Mouse (Mus musculus): Measurements from ENCODE around the gene Abcg8.

Abcg8 gene
- long read RNA-seq, experiment 1: 0 reads
- long read RNA-seq, experiment 2: 0 reads

DNA sequence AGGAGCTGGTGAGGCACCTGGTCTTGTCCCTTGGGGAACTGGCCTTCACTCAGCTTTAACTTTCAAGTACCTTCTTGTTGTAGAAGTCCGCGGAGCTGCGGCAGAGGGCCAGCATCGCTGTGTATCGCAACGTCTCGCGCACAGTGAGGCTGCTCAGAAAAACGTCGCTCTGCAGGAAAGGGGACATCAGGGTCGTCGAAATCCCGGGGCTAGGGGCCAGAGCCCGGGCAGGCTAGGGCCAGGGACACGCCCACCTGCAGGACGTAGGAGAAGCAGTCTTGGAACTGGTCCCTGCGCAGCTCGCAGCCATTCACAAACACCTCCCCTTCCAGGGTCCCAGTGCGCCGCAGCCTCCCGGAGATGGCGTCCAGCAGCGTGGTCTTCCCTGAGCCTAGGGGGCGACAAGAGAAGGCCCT is at the start of gene Abcg8:
Gene Abcg8 (plus strand): TSS at position 352 of the 416 bp plus-strand sequence.
- intact Hi-C loops (cut with DNase I): no loop called here

DNA sequence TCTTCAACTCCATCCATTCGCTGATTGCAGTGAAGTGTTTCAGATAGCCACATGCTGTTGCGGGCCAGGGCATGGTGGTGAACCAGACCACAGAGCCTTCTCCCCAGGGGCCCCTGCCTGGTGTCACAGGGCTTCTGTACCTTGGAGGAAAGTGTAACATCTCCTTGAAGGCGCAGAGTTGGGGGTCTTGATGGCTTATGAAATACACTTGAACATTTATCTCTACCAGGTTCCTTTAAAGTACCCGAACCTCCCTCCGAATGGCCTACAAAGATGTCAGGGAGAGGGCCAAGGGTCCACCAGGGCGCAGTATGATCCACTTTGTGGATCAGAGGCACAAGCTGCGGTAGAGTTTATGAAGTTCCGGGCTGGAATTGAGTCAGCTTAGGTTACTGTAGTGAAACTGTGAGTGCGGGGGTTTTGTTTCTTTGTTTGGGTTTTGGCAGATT is 49.2 kb upstream of the Abcg8 start:
- intact Hi-C loops (cut with DNase I): no loop called here

DNA sequence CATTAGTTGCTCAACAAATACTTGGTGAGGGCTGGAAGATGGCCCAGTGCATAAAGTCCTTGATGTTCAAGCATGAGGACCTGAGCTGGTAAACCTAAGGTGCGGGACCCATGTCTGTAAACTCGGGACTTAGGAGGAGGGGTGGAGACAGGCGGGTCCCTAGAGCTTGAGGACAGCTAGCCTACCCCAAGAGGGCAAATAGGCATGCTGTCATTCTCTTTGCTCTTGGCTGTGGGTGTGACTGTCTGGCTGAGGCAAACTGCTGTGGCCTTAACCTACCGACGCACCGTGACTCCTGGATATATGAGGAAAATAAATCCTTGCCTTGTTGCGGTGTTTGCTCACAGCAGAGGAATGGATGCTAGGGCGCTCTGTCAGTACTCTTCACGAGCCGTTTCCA is 48.4 kb upstream of the Abcg8 start:
- intact Hi-C loops (cut with DNase I): no loop called here

DNA sequence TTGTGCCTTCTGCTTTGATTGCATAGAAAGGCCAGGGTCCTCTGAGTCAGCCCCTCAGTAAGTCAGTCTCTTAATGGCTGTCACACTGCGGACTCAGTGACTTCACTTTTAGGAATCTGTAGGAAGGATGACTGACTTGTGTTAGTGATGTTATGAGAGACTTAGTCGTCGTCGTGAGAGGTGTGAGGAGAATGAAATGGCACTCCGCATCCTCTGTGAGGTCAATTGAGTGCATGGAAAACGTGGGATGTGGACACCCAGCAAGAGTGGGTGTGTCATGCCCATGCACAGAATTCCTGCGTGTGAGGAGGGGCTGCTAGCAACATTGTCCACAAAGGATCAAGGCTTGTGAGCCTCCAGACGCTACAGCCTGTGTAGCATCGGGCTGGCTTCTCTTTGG is 47.5 kb upstream of the Abcg8 start:
- intact Hi-C loops (cut with DNase I): no loop called here

DNA sequence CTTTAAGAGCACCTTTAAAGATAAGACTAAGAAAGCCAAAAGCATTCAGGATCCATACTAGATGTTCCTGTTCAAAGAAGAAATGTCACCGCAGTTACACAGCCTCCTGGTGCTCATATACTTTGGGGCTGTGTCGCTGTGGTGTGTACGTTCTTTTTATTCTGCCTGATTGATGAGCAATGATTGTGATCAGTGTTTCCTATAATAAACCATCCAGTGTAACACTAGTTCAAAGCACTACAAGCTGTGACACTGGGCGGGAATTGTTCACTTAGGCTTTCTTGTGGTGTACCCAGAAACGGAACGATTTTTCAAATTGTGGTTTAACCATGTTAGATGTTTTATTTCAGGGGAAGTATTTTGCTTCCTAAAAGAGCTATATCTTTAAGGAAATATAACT is 44.3 kb upstream of the Abcg8 start:
- intact Hi-C loops (cut with DNase I): no loop called here

DNA sequence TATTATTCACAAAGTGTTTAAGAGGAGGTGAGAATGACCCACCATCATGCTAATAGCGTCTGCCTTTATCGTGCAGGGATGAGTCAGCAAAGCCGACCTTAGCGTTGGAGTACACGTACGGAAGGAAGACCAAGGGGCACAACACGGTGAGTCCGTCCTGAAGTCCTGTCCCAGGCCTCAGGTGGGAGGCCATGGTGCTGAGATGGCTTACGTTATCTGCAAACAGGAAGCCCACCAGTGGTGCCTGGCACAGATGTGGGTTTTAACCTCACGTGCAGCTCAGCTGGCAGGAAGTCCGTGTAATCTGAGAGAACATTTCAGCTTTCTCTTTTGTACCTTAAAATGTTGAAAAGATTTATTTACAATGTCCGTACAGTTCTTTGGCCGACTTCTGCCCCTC is 42.7 kb upstream of the Abcg8 start:
- intact Hi-C loops (cut with DNase I): no loop called here

DNA sequence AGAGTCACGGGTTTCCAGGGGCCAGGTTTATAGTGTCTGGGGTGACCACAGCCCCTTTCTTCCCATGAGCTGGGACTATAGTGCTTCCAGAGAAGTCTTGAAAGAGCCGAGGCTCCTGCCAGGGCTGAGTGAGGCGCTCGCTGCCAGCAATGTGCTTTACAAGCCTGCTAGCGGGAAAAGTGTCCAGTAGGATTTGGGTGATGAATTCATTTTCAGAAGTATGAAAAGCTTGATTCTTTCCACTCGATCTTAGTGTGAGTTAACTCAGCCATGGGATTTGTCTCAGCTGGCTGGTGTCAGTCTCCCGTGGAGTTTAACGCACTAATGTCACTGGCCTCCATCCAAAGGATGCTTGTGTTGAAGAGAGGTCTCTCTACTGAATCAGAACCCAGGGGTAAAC is 39.8 kb upstream of the Abcg8 start:
- intact Hi-C loops (cut with DNase I): no loop called here

DNA sequence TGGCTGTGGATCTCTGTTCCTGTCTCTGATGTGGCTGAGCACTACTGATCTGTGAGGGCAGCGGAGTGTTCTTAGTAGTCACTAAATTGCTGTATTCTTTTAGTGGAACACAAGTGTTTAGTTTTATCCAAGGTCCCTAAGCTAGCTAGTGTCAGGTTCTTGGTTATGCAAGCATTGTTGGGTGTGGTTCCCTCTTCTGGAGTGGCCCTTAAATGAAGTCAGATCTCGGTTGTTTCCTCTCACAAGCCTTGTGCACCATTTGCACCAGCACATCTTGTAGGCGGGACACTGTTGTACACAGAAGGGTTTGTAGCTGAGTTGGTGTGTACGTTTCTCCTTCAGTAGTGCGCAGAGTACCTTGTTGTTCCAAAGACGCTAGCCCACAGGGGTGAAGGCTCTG is 38.1 kb upstream of the Abcg8 start:
- intact Hi-C loops (cut with DNase I): no loop called here

DNA sequence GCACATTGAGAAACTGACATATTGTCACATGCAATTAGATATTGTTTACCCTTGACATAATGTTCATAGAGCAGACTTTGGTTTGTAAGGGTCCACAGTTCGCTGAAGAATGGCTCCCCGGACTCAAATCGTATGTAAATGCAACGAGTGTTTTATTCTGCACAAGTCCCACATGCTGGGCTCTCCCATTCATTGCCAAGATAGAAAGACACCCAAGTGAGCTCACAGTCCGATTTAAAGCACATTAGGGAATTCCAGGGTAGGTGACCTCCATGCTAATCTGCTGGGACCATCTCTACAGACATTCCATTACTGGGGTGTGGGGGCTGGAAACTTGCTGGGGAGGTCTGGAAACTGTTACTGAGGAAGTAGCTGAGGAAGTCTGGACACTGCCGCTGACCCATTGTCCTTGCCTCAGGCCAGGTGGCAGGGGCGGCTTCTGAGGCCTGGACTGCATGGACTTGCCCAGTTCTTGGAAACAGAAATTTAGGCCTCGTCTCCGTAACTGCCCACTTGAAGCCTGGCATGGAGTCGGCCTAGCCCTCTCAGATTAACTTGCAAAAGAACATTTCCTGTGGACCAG is 36.2 kb upstream of the Abcg8 start:
- intact Hi-C loops (cut with DNase I): no loop called here

DNA sequence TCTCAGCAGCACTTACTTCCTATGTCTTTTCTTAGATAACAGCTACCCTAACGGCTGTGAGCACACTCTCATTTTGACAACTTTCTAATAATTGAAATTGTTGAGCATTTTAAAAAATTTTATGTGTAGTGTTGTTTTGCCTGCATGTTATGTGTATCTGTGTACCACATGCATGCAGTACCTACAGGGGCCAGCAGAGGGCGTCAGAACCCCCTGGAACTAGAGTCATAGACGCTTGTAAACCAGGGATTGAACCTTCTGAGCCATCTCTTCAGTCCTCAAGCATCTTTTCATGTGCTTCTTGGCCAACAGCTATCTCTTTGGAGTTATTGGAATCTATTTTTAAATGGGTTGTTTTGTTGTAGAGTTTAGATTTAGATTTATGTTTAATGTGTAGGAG is 34.2 kb upstream of the Abcg8 start:
- intact Hi-C loops (cut with DNase I): no loop called here

DNA sequence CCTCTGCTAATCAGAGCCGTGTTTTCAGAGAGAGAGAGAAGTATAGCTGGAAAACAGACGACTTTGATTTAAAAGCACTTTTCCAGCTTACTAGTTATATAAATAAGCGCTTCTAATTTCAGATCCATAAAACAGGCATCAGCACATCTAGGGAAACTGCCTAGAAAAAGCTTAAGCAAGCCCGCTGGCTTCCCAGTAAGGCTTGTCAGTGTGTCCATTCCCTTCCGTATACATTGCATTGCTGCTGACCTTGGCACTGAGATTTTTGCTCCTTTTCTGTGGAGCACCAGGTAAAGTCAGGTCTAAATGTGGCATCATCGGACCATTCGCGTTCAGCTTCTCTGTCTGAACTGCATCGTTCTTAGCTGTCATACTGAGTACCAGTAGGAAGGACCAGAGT is 33.8 kb upstream of the Abcg8 start:
- intact Hi-C loops (cut with DNase I): no loop called here

DNA sequence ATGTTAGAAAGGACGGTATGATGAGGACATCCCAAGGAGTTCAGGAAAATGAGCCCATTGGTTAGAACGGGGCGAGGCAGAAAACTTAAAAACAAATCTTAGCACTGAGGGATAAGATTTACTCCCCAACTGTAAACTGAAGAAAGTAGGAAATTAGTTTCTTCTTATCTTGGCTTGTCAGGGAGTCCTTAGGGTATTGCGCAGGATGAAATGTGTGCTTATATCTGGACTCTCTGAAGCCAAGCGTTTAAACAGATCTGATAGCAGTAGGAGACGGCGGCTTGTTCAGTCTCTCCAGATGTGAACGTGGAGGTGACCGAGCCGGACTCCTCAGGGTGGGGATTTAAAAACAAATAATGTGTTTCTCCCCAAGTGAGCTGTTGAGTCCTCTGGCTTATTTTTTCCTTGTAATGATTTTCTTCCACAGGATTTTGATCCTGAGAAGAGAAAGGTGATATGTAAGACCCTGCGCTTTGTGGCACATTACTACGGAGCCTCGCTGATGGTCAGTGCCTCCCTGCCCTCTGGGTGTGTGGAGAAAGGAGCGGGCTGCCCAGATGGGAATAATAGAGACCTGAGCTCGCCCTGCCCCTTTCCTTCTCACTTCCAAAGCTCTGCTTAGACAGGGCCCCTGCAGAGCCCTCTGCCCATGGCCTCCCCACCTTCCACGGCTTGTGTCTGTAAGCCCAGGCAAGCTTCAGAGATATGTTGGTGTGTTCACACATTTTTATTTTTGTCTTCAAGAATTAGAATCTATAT is 31.6 kb upstream of the Abcg8 start:
- intact Hi-C loops (cut with DNase I): no loop called here

DNA sequence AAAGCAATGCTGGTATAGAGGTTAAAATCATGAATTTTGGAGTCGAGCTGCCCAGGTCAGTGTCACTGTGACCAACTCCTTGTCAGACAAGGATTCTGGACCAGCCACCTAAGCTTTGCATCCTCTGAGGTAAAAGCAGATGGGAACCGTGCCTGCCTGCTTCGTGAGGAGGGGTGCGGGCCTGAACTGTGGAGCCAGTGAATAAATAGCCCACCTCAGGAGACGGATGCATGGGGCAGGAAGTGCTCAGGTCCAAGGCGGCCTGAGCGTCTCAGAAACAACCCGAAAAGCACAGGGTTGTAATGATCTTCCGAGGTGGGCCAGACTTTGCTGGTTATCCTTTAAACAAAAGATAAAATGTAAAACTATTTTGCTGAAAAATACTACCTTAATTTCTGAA is 31.0 kb upstream of the Abcg8 start:
- intact Hi-C loops (cut with DNase I): no loop called here

DNA sequence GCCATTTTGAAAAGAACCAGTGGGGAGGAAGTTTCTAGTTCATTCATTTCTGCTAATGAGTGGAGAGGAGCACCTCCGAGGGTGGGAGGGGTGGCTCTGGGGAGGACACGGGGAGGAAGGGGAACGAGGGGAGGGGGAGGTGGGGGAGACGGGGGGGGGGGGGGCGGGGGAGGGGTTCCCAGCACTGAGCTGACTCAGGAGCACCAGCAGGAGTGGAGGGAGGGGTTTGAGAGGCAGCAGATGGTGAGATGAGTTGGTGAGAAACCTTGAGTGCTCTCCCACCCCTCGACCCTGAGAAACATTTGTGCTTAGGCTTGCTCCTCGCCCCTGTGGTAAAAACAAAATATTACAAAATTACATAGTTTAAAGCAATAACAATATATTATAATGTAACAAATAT is 30.2 kb upstream of the Abcg8 start:
- intact Hi-C loops (cut with DNase I): no loop called here

DNA sequence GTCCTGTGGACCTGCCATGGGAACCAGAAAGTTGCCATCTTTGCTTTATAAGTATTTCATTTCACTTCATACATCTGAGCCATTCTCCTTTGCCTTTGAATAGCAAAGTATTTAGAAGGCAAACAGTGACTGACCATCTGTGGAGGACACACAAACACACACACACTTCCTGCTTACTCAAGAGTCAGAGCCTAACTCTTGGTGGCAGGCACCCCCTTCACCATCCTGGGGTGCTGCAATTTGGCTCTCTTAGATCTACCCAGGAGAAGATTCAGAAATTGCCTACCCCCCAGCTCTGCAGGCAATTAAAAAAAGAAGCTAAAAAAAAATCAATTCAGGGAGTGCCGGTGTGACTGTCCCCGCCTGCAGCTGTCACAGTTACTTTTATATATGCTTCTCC is 29.6 kb upstream of the Abcg8 start:
- intact Hi-C loops (cut with DNase I): no loop called here

DNA sequence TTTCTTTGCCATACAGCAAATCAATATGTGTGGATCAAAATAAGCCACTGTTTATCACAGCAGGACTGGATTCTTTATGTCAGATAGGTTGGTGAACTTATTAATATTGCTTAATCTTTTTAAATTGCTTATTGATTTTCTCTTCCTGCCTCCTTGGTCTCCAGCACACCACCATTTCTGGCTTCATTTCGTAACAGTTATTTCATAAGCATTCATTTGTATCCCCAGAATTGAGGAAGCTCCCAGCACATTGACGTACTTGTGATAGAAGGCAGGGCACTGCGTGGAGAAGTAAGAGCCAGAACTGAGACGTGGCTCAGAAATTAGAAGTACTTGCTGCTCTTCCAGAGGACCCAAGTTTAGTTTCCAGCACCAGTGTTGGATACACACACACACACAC is 28.5 kb upstream of the Abcg8 start:
- intact Hi-C loops (cut with DNase I): no loop called here

DNA sequence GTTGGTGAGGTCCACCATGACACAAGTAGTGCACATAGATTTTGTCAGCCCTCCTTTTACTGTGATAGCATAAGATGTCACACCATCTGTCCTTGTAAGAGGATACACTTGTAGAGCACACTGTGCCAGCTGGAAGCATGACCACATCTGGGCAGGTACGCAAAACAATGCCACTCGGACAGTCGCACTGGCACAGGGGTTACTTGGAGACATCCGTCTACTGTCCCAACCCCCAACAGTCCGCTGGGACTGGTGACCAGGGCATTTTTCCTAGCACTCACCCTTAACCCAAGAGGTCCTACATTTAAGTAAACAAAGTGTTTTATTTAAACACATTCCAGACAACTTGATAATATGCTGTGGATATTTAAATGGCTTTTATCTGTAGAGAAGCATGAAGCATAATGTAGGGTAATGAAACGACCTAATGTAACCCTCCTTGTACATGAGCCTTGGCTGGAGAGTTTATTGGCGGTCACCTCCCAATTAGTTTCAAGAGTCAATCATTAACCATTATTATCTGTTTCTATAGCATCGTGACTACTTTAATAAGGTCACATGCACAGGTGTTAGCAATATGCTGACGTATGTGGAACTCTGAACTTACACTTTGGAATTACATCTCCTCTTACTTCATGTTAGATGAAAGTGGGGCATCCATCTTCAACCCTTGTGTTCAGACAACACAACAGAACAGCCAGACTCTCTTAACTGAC is 25.6 kb upstream of the Abcg8 start:
- intact Hi-C loops (cut with DNase I): no loop called here

DNA sequence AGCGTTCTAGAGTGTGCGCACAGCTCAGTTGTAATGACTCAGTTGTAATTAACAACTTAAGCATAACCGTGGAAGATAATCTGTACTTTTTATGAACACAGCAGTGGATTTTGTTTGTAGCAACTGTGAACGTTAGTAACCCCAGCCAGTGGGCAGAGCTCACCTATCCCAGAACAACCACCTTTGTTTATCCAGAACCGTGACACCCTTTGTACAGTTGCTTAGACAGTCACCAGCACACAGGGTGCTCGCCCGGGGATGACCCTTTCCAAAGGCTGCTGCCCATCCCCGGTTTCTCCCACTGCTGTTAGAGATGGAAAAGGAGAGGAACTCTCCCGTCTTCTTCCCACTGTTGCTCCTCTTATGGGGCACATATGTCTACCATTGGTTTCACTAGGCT is 22.6 kb upstream of the Abcg8 start:
- intact Hi-C loops (cut with DNase I): no loop called here

DNA sequence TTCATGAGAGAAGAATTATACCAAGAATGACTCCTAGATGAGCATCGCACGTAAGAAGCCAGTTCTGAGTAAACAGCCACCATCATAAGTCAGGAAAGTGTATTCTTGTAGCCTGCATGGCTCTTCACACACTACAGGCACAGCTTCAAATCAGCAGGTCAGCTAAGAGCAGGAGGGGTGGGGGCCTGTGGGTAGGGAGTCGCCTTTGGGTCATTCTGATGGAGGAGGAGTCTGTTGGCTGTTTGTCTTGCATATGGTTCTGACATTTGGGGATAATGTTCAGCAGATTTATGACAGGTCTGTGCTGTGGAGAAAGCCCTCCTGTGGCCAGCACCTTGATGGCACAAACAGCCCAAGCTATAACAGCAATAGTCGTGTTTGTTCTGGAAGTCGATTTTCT is 19.9 kb upstream of the Abcg8 start:
- intact Hi-C loops (cut with DNase I): no loop called here

DNA sequence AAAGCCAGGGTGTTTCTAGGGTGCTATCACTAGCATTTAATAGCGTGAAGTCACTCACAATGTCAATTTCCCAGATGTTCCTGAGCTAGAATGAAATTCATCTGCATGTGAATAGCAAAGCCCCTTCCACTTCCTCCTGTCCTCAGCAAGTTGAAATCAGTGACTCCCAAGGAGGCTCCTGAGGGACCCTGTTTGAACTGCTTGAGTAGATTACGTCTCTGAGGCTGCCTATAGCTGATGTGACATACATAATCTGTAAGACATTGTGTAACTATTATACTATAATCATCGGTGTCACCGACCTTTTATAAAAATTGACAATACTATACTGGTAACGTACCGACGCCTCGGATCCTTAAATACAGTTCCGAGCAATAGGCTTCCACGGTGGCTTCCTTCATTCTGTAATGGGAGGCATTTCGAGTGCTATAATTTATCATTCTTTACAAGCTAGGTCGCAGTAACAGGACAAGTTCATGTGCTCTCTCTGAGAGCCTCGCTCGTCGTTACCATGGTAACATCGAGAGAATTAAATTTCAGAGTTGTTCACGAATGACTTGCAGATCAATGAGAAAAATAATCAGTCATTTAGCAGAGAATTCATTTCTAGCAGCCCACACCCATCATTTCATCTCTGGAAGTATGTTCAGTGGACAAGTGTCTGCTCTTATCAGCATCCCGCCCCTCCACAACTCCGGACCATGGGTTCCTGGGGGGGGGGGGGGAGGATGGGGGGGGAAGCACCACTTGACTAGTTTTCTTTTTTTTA is 19.3 kb upstream of the Abcg8 start:
- intact Hi-C loops (cut with DNase I): no loop called here

DNA sequence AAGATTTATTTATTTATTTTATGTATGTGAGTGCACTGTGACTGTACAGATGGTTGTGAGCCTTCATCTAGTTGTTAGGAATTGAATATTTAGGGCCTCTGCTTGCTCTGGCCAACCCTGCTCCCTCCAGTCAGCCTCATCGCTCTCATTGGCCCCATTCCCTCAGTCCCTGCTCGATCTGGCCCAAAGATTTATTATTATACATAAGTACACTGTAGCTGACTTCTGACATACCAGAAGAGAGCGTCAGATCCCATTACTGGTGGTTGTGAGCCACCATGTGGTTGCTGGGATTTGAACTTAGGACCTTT is 18.7 kb upstream of the Abcg8 start:
- intact Hi-C loops (cut with DNase I): no loop called here

DNA sequence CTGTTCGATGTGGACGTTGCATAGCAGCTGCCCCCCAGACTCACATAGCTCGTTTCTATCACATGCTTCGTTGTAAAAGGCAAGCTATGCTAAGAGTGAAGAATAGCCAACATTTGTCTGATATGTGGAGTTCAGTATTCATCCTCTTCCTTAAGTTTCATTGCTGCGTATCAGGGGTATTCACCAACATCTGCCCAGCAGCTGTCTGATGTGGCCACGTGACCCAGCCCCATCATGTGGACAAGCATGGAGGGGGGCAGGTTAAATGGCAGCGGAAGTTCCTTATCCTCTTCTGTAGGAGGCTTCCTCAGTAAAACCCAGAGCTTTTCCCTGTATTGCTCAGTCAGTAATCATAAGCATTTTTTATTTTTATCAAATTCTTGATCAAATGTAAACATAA is 18.3 kb upstream of the Abcg8 start:
- intact Hi-C loops (cut with DNase I): no loop called here
